Mouse (Mus musculus): ENCODE data around the gene Plekhn1.

DNA sequence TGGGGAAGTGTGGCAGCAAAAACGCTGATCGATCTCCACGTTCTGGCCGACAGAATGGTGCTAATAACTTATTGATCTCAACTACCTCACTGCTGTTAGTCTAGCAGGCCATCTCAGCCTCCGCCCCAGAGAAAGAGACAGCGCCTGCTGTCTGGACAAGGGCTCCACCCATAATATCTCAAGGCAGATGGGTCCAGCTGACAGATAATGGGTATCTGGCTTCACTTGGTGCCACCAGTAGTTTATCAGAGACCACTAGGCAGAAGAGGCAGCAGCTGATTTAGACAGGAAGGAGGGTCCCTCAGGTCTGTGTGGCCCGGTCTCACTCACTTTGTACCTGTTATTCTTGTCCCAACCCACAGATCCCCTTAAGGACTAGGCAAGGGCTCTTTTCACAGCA, 18.4 kb upstream of the Plekhn1 start:
- TF ChIP-seq CTCF (IDR thresholded peaks at IDR 0.05; ENCODE audit: extremely low read depth, insufficient read depth, insufficient read length, insufficient replicate concordance): no peak
- TF ChIP-seq POLR2A (IDR thresholded peaks at IDR 0.05; ENCODE audit: low read depth, low read length): no peak

Measured in spleen, adult 2 months (tissue).